Mouse (Mus musculus) splenic B cell, adult 2 months (primary cell): Measurements from ENCODE around the gene Tcf15.

ENCODE experiments used
- DNase-seq: peaks from one replicate; pipeline ENCODE4 v3.0.0-alpha.2; 2011; ENCODE audit warnings: low read depth, low spot score
- H3K27me3 ChIP-seq: 2 replicates; pipeline ENCODE4 v1.6.1; 2012; ENCODE audit warnings: mild to moderate bottlenecking, low read length, moderate library complexity, mixed read lengths; ENCODE audit not compliant: control insufficient read depth, poor library complexity, insufficient read depth, severe bottlenecking
- H3K36me3 ChIP-seq: 2 replicates; pipeline ENCODE4 v1.6.1; 2012; ENCODE audit warnings: mild to moderate bottlenecking, low read length, moderate library complexity, mixed read lengths; ENCODE audit not compliant: control insufficient read depth, poor library complexity, insufficient read depth, severe bottlenecking

Tcf15 gene

GRCm38 (mm10) chr2:152142046-152142445, 1.3 kb upstream of the Tcf15 start:
- H3K27me3 ChIP-seq = peaks cover 2% of the 10 kb centered on the region; the same call in 1 of the 2 replicates
- no peaks in the 10 kb centered on the region for H3K36me3 ChIP-seq
- no peak for DNase-seq

GRCm38 (mm10) chr2:152142571-152142970, 790 bp upstream of the Tcf15 start:
- Histone ChIP-seq H3K36me3 (no peaks in the 10 kb centered on the region), H3K27me3 (peaks cover 2% of the 10 kb centered on the region; the same call in 1 of the 2 replicates)
- DNase-seq = no peak

- peaks cover 2% of the 10 kb centered on the region; the same call in 1 of the 2 replicates for H3K27me3 ChIP-seq
- DNase-seq = no peak
- no peaks in the 10 kb centered on the region for H3K36me3 ChIP-seq
Measured at GRCm38 (mm10) chr2:152144158-152144450, 743 bp downstream of the Tcf15 start.

GRCm38 (mm10) chr2:152144501-152144900, 1.1 kb downstream of the Tcf15 start:
- no peak for DNase-seq
- no peaks in the 10 kb centered on the region for H3K36me3 ChIP-seq
- H3K27me3 ChIP-seq = peaks cover 2% of the 10 kb centered on the region; the same call in 1 of the 2 replicates

- no peaks in the 10 kb centered on the region for H3K36me3 ChIP-seq
Measured at GRCm38 (mm10) chr2:152145711-152146110, 2.4 kb downstream of the Tcf15 start.

GRCm38 (mm10) chr2:152147079-152147478, 3.7 kb downstream of the Tcf15 start:
- Histone ChIP-seq H3K27me3 (peaks cover 2% of the 10 kb centered on the region; the same call in 1 of the 2 replicates), H3K36me3 (no peaks in the 10 kb centered on the region)
- no peak for DNase-seq

More at GRCm38 (mm10) chr2:152145711-152146110, 2.4 kb downstream of the Tcf15 start:
- DNase-seq = no peak
- H3K27me3 ChIP-seq = peaks cover 2% of the 10 kb centered on the region; the same call in 1 of the 2 replicates

GRCm38 (mm10) chr2:152148675-152149074, 5.3 kb downstream of the Tcf15 start:
- Histone ChIP-seq H3K36me3 (no peaks in the 10 kb centered on the region), H3K27me3 (no peaks in the 10 kb centered on the region)
- DNase-seq = no peak

GRCm38 (mm10) chr2:152149891-152150290, 6.5 kb downstream of the Tcf15 start:
- Histone ChIP-seq H3K27me3 (no peaks in the 10 kb centered on the region), H3K36me3 (no peaks in the 10 kb centered on the region)
- no peak for DNase-seq

- no peaks in the 10 kb centered on the region for H3K36me3 ChIP-seq
- DNase-seq = no peak
- H3K27me3 ChIP-seq = no peaks in the 10 kb centered on the region
Measured at GRCm38 (mm10) chr2:152150373-152150772, 7.0 kb downstream of the Tcf15 start.

- Histone ChIP-seq H3K27me3 (no peaks in the 10 kb centered on the region), H3K36me3 (no peaks in the 10 kb centered on the region)
- no peak for DNase-seq
Measured at GRCm38 (mm10) chr2:152153361-152153760, 10.0 kb downstream of the Tcf15 start.

- no peaks in the 10 kb centered on the region for H3K27me3 ChIP-seq
- no peaks in the 10 kb centered on the region for H3K36me3 ChIP-seq
- no peak for DNase-seq
Measured at GRCm38 (mm10) chr2:152155414-152156208, 12.2 kb downstream of the Tcf15 start.

GRCm38 (mm10) chr2:152156471-152156870, 13.1 kb downstream of the Tcf15 start:
- H3K27me3 ChIP-seq = no peaks in the 10 kb centered on the region; the same call in 1 of the 2 replicates
- no peak for DNase-seq

GRCm38 (mm10) chr2:152159487-152159886, 16.1 kb downstream of the Tcf15 start:
- H3K27me3 ChIP-seq = no peaks in the 10 kb centered on the region; the same call in 1 of the 2 replicates
- no peaks in the 10 kb centered on the region for H3K36me3 ChIP-seq
- DNase-seq = no peak

More at GRCm38 (mm10) chr2:152156471-152156870, 13.1 kb downstream of the Tcf15 start:
- no peaks in the 10 kb centered on the region for H3K36me3 ChIP-seq

GRCm38 (mm10) chr2:152166257-152166656, 22.9 kb downstream of the Tcf15 start:
- no peak for DNase-seq
- H3K27me3 ChIP-seq = no peaks in the 10 kb centered on the region

GRCm38 (mm10) chr2:152167851-152168290, 24.5 kb downstream of the Tcf15 start:
- H3K36me3 ChIP-seq = no peaks in the 10 kb centered on the region
- DNase-seq = no peak
- no peaks in the 10 kb centered on the region for H3K27me3 ChIP-seq

More at GRCm38 (mm10) chr2:152166257-152166656, 22.9 kb downstream of the Tcf15 start:
- no peaks in the 10 kb centered on the region for H3K36me3 ChIP-seq
